Mouse (Mus musculus) c-Kit-positive CD71-positive TER-119-negative erythroid progenitor cells, embryonic 14.5 days (primary cell): ENCODE results near the gene Pdlim7.
A peak's percentile ranks its signal among the peaks of the same experiment; 100 is the strongest.

Experiments used
- DNase-seq: peaks from one replicate; pipeline ENCODE4 v3.0.0-alpha.2; 2013; ENCODE audit warnings: low read depth

The Pdlim7 gene

GRCm38 (mm10) chr13:55486029-55486794 lies 27.3 kb downstream of the Pdlim7 start:
- no peak for DNase-seq

GRCm38 (mm10) chr13:55484520-55485088 lies 28.9 kb downstream of the Pdlim7 start:
- no peak for DNase-seq

GRCm38 (mm10) chr13:55483593-55483992 lies 29.9 kb downstream of the Pdlim7 start:
- no peak for DNase-seq

- no peak for DNase-seq
Measured at GRCm38 (mm10) chr13:55483071-55483470, 30.4 kb downstream of the Pdlim7 start.

- DNase-seq, result no peak
Measured at GRCm38 (mm10) chr13:55482542-55482941, 30.9 kb downstream of the Pdlim7 start.

DNA sequence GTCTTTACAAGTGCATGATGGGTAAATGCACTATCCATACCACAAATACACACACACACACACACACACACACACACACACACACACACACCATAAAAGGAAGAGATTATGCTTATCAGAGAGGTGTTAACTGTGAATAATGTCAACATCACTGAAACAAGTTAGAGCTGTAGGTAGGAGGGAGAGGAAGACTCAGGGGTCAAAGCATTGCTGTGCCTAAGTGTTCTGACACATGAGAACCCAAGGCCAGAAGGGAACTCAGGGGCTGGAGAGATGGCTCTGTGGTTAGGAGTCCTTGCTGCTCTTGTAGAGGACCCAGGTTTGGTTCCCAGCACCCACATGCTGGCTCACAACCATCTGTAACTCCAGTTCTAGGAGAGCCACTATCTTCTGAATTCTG lies 33.5 kb downstream of the Pdlim7 start:
- no peak for DNase-seq

GRCm38 (mm10) chr13:55479008-55479407 lies 34.5 kb downstream of the Pdlim7 start:
- DNase-seq, result no peak

DNA sequence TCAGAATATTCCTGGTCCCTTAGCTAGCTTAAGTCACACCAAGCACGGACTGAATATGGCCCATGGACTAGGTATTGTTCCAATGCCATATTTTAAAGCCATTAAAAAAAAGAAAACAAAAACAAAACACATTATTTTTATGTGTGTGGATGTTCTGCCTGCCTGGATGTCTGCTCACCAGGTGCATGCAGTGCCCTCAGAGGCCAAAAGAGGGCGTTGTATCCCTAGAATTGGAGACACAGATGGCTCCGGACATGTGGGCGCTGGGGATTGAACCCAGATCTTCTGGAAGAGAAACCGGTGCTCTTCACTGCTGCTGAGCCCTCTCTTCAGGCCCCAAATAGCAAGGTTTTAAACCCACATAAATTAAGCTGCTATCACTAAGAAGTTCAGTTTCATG lies 35.4 kb downstream of the Pdlim7 start:
- DNase-seq, result no peak

- no peak for DNase-seq
Measured at GRCm38 (mm10) chr13:55477492-55477891, 36.0 kb downstream of the Pdlim7 start.

DNA sequence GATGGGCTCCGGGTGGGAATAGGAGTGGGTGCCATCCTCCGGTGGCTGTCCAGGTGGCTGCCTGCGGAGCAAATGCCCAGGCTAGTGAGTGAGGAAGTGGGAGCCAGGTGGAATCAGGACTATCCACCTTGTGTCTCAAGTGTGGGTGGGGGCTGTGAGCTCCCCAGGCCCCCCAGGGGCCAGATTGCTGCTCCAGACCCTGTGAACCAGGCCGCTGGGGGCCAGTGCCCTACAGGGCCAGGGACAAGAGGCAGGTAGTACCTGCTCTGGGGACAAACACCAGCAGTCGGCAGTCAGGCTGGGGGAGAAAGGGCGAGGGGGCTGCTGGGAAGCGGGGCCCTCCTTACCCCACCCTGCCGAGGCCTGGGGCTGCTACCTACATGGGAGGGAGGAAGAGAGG lies 37.2 kb downstream of the Pdlim7 start:
- DNase-seq, result no peak

- no peak for DNase-seq
Measured at GRCm38 (mm10) chr13:55475750-55476149, 37.7 kb downstream of the Pdlim7 start.

GRCm38 (mm10) chr13:55474621-55475069 lies 38.8 kb downstream of the Pdlim7 start:
- no peak for DNase-seq

GRCm38 (mm10) chr13:55473961-55474360 lies 39.5 kb downstream of the Pdlim7 start:
- DNase-seq, result no peak

GRCm38 (mm10) chr13:55473076-55473831 lies 40.2 kb downstream of the Pdlim7 start:
- DNase-seq, result no peak

DNA sequence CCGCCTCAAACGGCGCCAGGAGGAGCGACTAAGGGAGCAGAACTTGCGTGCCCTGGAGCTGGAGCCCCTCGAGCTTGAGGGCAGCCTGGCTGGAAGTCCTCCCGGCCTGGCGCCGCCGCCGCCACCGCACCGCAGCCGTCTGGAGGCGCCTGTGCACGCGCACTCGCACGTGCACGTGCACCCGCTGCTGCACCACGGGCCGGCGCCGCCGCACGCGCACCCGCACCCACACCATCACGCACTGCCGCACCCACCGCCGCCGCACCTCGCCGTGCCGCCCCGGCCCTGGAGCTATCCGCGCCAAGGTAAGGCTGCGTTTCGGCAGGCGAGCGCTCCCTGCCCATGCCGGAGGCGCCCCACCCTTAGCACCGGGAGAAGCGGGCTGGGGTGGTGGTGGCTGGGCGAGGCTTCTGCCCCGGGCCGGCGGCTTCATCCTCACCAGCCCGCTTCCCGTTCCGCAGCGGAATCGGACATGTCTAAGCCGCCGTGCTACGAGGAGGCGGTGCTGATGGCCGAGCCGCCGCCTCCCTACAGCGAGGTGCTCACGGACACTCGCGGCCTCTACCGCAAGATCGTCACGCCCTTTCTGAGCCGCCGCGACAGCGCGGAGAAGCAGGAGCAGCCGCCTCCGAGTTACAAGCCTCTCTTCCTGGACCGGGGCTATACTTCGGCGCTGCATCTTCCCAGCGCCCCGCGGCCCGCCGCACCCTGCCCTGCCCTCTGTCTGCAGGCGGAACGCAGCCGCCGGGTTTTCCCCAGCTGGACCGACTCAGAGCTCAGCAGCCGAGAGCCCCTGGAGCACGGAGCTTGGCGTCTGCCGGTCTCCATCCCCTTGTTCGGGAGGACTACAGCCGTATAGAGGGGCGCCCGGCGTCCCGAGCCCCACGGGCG lies 41.1 kb downstream of the Pdlim7 start:
- peak; percentile 27 for DNase-seq

DNA sequence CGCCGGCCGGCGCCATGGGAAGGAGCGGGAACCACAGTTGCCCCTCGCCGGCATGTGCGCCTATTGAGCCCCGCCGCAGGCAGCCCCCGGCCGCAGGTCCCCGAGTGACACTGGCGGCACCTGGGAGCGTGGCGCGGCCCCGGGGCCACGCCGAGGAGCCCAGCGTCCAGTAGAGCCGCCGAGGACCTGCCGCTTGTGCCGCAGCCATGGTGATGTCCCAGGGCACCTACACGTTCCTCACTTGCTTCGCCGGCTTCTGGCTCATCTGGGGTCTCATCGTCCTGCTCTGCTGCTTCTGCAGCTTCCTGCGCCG lies 41.7 kb downstream of the Pdlim7 start:
- no peak for DNase-seq

DNA sequence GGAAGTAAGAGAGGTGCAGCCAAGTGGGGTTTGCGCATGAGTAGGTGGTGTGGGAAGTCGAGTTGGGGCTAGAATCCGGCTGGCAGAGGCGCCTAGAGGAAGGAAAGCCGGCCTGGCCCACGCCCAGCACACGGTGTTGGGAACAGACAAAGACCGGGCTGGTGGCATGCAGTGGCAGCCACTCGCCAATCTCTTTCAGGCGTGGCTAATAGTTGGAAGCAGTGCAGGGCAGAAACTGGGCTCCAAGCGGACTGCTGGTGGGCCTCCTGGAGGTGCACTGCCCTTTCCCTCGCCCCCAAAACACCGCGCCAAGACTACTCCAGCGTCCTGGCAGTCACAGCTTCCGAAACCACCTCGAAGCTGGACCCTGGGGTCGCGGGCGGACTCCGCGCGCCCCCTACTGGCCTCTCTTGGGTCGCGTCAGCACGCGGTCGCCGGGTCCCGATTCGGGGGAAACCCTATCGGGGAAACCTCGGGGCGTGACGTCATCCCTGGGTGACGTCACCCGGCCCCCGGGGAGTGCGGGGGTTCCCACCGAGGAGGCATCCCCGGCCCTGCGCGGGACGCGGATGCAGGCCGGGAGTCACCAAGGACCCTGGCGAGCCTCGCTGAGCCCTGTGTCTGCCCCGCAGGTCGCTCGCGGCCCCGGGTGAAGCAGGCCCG lies 42.2 kb downstream of the Pdlim7 start:
- peak; percentile 48 for DNase-seq

GRCm38 (mm10) chr13:55470372-55470771 lies 43.1 kb downstream of the Pdlim7 start:
- no peak for DNase-seq

GRCm38 (mm10) chr13:55468851-55469560 lies 44.5 kb downstream of the Pdlim7 start:
- no peak for DNase-seq

- no peak for DNase-seq
Measured at GRCm38 (mm10) chr13:55465830-55466440, 47.5 kb downstream of the Pdlim7 start.

GRCm38 (mm10) chr13:55465184-55465583 lies 48.3 kb downstream of the Pdlim7 start:
- DNase-seq, result no peak
